Mouse (Mus musculus) heart, embryonic 14.5 days (tissue): ENCODE data around the gene Dip2b. TPM values are rescaled to one million over a fixed set of nuclear protein-coding genes. Genes with fewer than 3 reads are reported as not detected.

Experiments
- ATAC-seq: fragments of 200-750 bp; cut with Nextera tagmentation; 2 replicates; pipeline ENCODE4 v1.8.0; 2017; ENCODE audit warnings: low read depth, moderate TSS enrichment; ENCODE audit not compliant: insufficient number of reproducible peaks, insufficient read depth, low FRiP score
- H3K27ac ChIP-seq, 2 experiments: fragments of 200-500 bp in 1 of 2; fragments of 300-500 bp in 1 of 2; sonication (generic) in 1 of 2; replicated peaks in 1 of 2; 2 replicates each; pipeline ENCODE4 v1.5.1; 2012 to 2014; ENCODE audit warnings: low read depth in 2 of 2, low read length in 2 of 2, control low read depth in 1 of 2, mild to moderate bottlenecking in 1 of 2, mixed read lengths in 1 of 2; ENCODE audit not compliant: control insufficient read depth in 1 of 2, insufficient read depth in 1 of 2
- H3K27me3 ChIP-seq: fragments of 300-500 bp; sonication (generic); 2 replicates; pipeline ENCODE4 v1.6.1; 2014; ENCODE audit warnings: mild to moderate bottlenecking, low read length, control low read depth; ENCODE audit not compliant: control insufficient read depth, insufficient read depth
- H3K36me3 ChIP-seq: fragments of 300-500 bp; sonication (generic); 2 replicates; pipeline ENCODE4 v1.6.1; 2014; ENCODE audit warnings: mild to moderate bottlenecking, control low read depth, low read length, mixed read lengths; ENCODE audit not compliant: control insufficient read depth, insufficient read depth
- H3K4me1 ChIP-seq, 2 experiments: fragments of 200-500 bp in 1 of 2; fragments of 300-500 bp in 1 of 2; sonication (generic) in 1 of 2; 2 replicates each; pipeline ENCODE4 v1.6.1; 2012 to 2014; ENCODE audit warnings: low read length in 2 of 2, control low read depth in 1 of 2, mixed read lengths in 1 of 2; ENCODE audit not compliant: control insufficient read depth in 2 of 2, insufficient read depth in 2 of 2
- H3K4me2 ChIP-seq: fragments of 300-500 bp; sonication (generic); 2 replicates; pipeline ENCODE4 v1.6.1; 2014; ENCODE audit warnings: mild to moderate bottlenecking, low read length
- H3K4me3 ChIP-seq, 2 experiments: fragments of 200-500 bp in 1 of 2; fragments of 300-500 bp in 1 of 2; sonication (generic) in 1 of 2; 2 replicates each; pipeline ENCODE4 v1.5.1; 2012 to 2014; ENCODE audit warnings: low read length in 2 of 2, mild to moderate bottlenecking in 2 of 2, control low read depth in 1 of 2, low read depth in 1 of 2, moderate library complexity in 1 of 2; ENCODE audit not compliant: control insufficient read depth in 1 of 2, insufficient read depth in 1 of 2
- H3K9ac ChIP-seq: fragments of 300-500 bp; sonication (generic); 2 replicates; pipeline ENCODE4 v1.6.1; 2014; ENCODE audit warnings: mild to moderate bottlenecking, low read length
- H3K9me3 ChIP-seq: fragments of 300-500 bp; sonication (generic); 2 replicates; pipeline ENCODE4 v1.6.1; 2016; ENCODE audit warnings: low read length, control low read depth; ENCODE audit not compliant: control insufficient read depth
- WGBS: fragments of 180-500 bp; shearing (Covaris S2); extraction: QIAGEN DNeasy Blood & Tissue Kit; methylation state at CpG from one replicate; pipeline ENCODE4 v1.1.7; 2014; 5-methylcytosine and 5-hydroxymethylcytosine counted together
- polyA plus RNA-seq: library from polyadenylated mRNA; unstranded; fragments of >200 nt; fragmentation: Nextera tagmentation; extraction: Ambion mirVana; gene quantifications from 2 replicates; pipeline ENCODE4 v1.2.1, GENCODE M21; 2014

The Dip2b gene
- polyA plus RNA-seq, 1 experiment from 2014 or later = 20.2 TPM

GRCm38 (mm10) chr15:100204574-100204973 lies 166.1 kb downstream of the Dip2b start:
- ATAC-seq = no peak
- Histone ChIP-seq H3K4me3 (no peak overlapping the region), H3K9ac (no peak overlapping the region), H3K27me3 (no peaks in the 10 kb centered on the region), H3K27ac (peak overlapping the region in 1 of 2 experiments; percentile 43; a peak in 2 of 4 replicates), H3K9me3 (no peaks in the 10 kb centered on the region), H3K36me3 (peaks cover 72% of the 10 kb centered on the region), H3K4me2 (no peak overlapping the region), H3K4me1 (peaks cover 23 to 34% of the 10 kb centered on the region in 2 experiments)
- WGBS = 85% methylated on average over 1 of the region's 1 CpGs

GRCm38 (mm10) chr15:100210013-100210412 lies 171.5 kb downstream of the Dip2b start:
- Histone ChIP-seq H3K4me2 (no peak overlapping the region), H3K36me3 (peaks cover 99% of the 10 kb centered on the region)
- 95% methylated on average over 3 of the region's 3 CpGs for WGBS

DNA sequence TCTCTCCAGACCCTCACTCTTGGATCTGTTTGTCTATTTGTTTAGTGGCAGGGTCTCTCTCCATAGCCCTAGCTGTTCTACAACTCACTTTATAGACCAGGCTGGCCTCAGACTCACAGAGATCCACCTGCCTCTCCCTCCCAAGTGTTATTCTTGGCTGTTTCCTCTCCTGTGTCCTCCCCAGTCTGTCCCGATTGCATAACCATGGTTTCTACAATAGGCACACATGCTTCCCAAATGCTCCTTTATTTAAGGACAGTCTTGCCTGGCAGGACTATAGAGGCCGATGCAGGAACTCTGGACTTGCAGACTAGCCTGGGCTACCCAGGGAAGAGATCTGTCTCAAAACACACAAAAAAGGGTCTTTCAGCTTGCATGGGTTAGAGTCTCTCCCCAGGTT lies 174.9 kb downstream of the Dip2b start:
- ATAC-seq = no peak
- H3K9me3 ChIP-seq = no peaks in the 10 kb centered on the region
- no peak overlapping the region for H3K27ac ChIP-seq
- 89% methylated on average over 2 of the region's 2 CpGs for WGBS
- H3K4me1 ChIP-seq = no peaks in the 10 kb centered on the region
- H3K27me3 ChIP-seq = no peaks in the 10 kb centered on the region
- H3K36me3 ChIP-seq = peaks cover 92% of the 10 kb centered on the region
- no peak overlapping the region for H3K9ac ChIP-seq
- no peak overlapping the region for H3K4me2 ChIP-seq
- no peak overlapping the region for H3K4me3 ChIP-seq

More at GRCm38 (mm10) chr15:100210013-100210412, 171.5 kb downstream of the Dip2b start:
- Histone ChIP-seq H3K4me3 (no peak overlapping the region), H3K9me3 (no peaks in the 10 kb centered on the region), H3K4me1 (peaks cover 0 to under 1% of the 10 kb centered on the region in 2 experiments; a peak in 1 of 4 replicates), H3K9ac (no peak overlapping the region), H3K27me3 (no peaks in the 10 kb centered on the region), H3K27ac (no peak overlapping the region)
- ATAC-seq = no peak

DNA sequence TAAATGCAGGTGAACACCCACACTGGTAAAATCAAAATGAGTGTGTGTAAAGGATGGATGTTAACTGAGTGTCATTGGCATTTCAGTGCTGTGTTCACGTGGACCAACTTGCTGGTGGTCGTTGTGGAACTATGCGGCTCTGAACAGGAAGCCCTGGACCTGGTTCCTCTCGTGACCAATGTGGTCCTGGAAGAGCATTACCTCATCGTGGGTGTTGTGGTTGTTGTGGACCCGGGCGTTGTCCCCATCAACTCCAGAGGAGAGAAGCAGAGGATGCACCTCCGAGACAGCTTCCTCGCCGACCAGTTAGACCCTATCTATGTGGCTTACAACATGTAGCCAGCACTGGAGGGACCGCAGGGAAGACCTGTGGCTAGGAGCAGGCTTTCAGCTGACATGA lies 176.6 kb downstream of the Dip2b start:
- ATAC-seq = no peak
- peaks cover 76% of the 10 kb centered on the region for H3K36me3 ChIP-seq
- no peak overlapping the region for H3K4me2 ChIP-seq
- H3K9me3 ChIP-seq = no peaks in the 10 kb centered on the region
- no peak overlapping the region for H3K9ac ChIP-seq
- 88% methylated on average over 11 of the region's 11 CpGs for WGBS
- H3K27ac ChIP-seq = no peak overlapping the region
- no peak overlapping the region for H3K4me3 ChIP-seq
- no peaks in the 10 kb centered on the region for H3K27me3 ChIP-seq
- H3K4me1 ChIP-seq = no peaks in the 10 kb centered on the region

- Histone ChIP-seq H3K9ac (no peak overlapping the region), H3K27me3 (no peaks in the 10 kb centered on the region), H3K4me1 (no peaks in the 10 kb centered on the region), H3K9me3 (no peaks in the 10 kb centered on the region), H3K36me3 (peaks cover 65% of the 10 kb centered on the region), H3K4me3 (no peak overlapping the region), H3K4me2 (no peak overlapping the region), H3K27ac (no peak overlapping the region)
- ATAC-seq = no peak
- WGBS = 91% methylated on average over 9 of the region's 9 CpGs
These were observed 177.7 kb downstream of the Dip2b start for GRCm38 (mm10) chr15:100216173-100216572.

DNA sequence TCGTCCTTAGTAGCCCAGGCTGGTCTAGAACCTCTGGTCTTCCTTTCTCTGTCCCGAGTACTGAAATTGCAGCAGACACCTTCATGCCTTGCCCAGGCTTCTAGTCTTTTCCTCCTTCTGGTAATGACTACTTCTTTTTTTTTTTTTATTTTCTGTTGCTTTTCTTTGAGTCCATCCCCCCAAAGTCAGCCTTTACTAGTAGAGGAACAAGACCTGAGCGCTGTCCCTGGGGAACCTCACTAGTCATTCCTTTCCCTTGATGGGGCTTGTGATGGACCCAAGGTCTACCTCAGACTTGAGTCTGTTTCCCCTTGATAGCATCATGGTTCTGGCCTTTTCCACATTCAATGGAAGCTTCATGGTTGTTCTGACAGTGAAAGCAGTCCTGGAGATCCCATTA lies 179.6 kb downstream of the Dip2b start:
- Histone ChIP-seq H3K9ac (no peak overlapping the region), H3K9me3 (peaks cover 11% of the 10 kb centered on the region), H3K27me3 (no peaks in the 10 kb centered on the region), H3K4me2 (no peak overlapping the region), H3K36me3 (peaks cover 46% of the 10 kb centered on the region), H3K27ac (no peak overlapping the region), H3K4me1 (no peaks in the 10 kb centered on the region), H3K4me3 (no peak overlapping the region)
- ATAC-seq = no peak
- 94% methylated on average over 3 of the region's 3 CpGs for WGBS

DNA sequence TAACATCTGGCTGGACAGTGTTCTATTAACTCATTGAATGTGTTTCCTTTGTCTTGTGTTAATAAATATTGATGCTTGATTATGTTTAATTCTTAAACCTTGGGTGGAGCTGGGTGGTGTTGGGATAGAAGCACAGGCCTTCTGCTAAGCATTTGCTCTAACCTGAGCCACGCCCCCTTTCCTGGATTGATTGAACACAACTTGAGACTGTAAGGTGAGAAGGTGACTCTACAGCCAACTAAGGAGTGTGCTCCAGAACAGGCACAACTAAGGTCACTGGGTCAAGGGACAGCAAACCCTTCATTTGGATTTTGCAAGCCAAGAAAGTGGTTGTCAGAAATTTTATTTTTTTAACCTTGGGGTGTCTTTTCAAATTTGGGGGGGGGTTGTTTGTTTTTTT lies 180.9 kb downstream of the Dip2b start:
- no peak overlapping the region for H3K27ac ChIP-seq
- H3K4me3 ChIP-seq = no peak overlapping the region
- no peaks in the 10 kb centered on the region for H3K4me1 ChIP-seq
- WGBS = 39% methylated on average over 1 of the region's 1 CpGs
- peaks cover 19% of the 10 kb centered on the region for H3K9me3 ChIP-seq
- ATAC-seq = no peak
- no peaks in the 10 kb centered on the region for H3K27me3 ChIP-seq
- no peak overlapping the region for H3K4me2 ChIP-seq
- no peak overlapping the region for H3K9ac ChIP-seq
- H3K36me3 ChIP-seq = peaks cover 33% of the 10 kb centered on the region

- ATAC-seq = no peak
- Histone ChIP-seq H3K9ac (no peak overlapping the region), H3K9me3 (peaks cover 19% of the 10 kb centered on the region), H3K4me1 (0 out of 4 replicates have a peak, but pooled peaks cover 0 to 5% of the 10 kb centered on the region in 2 experiments), H3K27me3 (no peaks in the 10 kb centered on the region), H3K4me2 (no peak overlapping the region), H3K36me3 (peaks cover 17% of the 10 kb centered on the region), H3K27ac (no peak overlapping the region), H3K4me3 (no peak overlapping the region)
- WGBS = 74% methylated on average over 7 of the region's 7 CpGs
These were observed 182.5 kb downstream of the Dip2b start for GRCm38 (mm10) chr15:100220916-100221315.
